Mouse (Mus musculus): Measurements from ENCODE around the gene Btbd6.

Gene Btbd6

DNA sequence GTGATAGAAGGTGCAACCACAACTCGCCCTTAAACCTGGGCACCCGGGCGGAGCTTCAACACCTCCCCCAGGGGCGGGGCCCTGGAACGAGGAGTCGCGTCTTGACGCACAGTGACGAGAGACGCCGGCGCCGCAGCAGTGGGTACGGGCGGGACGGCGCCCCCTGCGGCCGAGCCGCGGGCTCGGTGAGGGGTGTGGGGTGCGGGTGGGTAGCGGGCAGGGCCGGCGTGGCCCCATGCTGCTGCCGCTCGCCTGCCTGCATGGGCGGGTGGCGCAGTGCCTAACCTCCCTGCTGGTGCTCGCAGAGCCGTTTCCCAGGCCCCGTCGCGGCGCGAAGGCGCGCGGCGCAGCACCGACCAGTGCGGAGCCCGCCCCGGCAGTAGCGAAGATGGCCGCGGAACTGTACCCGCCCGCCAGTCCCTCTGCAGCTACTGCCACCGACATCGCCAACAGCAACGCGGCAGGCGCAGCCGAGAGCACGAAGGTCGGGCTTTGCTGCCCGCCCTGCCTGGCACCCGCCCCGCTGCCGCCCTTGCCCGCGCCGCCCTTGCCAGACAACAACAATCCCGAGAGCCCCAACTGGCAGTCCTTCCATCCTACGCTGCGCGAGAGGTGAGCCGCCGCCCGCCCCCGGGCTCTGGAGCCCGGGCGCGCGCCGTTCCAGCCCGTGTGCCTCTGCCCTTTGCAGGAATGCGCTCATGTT lies at the start of gene Btbd6:
Gene Btbd6 (plus strand): TSS at position 112 of the 703 bp plus-strand sequence.
- DNase-seq (ENCODE audit: low read depth), result peak; percentile 79

DNA sequence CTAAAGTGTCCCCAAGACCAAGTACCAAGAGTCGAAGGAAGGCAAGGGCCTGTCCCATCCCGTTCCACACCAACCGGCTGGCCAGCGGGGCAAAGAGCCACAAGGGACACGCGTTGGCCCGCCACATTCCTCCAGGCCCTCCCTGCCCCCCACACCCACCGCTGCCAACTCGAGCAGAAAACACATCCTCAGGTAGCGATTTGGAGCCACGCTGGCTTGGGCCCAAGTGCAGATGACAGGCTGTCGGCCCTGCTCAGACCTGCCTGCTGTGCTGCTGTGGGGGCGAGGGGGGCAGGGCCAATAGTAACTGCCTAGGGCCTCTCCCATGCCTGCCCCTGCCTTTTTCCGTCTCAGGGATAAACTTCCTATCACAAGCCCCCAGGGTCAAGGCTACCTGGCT lies 49.0 kb upstream of the Btbd6 start:
- DNase-seq (ENCODE audit: low read depth), result no peak

GRCm38 (mm10) chr12:112928401-112929241 lies 47.7 kb upstream of the Btbd6 start:
- DNase-seq (ENCODE audit: low read depth), result no peak

DNA sequence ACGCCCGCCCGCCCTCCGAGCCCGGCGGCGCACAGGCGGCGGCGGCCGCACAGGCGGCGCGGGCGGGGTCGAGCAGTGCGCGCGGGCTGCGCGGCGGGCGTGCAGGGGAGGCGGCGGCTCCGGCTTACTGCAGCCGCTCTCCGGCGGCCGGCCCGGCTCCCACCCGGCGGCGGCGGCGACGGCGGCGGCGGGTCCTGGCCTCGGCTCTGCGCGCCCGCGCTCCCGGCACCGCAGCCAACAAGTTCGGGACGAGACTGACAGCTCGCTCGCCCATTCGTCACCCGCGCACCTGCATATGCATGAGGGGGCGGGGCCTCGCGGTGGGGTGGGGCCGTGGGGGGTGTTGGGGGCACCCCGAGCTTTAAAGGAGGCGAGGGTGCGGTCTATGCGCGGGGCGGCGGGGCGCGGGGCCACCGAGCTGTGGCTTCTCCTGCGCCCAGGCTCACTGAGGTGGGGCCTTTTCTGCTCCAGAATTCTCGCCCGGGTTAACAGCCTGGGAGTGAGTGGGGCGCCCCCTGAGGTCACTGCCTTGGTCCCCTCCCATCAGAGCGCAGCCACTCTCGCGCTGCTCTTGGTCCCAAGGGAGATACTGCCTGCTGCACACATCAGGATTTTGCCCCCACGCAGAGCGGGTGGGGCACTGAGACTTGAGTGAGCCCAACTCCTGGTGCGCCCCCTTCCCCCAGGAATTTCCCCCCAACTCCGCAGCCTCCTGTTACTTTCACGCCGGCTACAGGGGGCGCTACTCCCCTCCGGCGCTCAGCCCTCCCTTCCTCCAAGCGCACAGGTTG lies 46.5 kb upstream of the Btbd6 start, which contains the start of gene Jag2:
Gene Jag2 (minus strand): TSS at position 215 of the 791 bp plus-strand sequence.
- no peak for DNase-seq (ENCODE audit: low read depth)

DNA sequence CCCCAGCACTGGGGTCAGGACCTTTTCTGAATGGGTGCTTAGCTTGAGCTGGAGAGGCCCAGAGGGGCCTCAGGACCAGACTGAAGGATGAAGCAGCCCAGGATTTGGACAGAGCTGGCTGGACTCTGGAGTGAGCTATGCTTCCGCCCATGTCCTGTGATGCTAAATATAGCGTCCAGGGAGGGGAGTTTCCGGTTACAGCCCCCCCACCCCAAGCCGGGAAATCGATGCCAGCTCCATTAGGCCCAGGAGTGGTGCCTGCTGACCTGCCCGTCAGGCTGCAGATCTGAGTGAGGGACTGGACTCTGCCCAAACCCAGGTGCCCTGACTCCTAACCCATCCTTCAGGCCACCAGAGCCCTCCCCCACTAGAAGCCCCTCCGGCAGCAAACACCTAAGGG lies 43.6 kb upstream of the Btbd6 start:
- no peak for DNase-seq (ENCODE audit: low read depth)

DNA sequence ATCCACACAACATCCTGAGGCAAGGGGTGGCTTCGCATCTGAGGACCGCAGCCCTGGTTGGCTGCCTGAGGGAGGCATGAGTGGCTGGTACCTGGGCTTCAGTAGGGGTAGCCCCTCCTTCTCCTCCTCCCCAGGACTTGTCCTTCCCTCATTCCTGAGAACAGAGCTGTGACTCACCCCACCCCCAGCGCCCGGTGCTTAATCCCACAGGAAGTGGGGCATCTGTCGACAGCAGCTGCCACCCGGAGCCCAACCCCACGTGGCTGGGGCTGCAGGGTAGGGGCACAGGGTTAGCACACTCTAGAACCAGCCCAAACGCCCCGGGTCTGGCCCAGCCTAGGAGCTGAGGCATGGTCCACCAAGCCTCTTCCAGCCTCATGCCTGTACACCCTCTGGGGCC lies 38.4 kb upstream of the Btbd6 start:
- no peak for DNase-seq (ENCODE audit: low read depth)

DNA sequence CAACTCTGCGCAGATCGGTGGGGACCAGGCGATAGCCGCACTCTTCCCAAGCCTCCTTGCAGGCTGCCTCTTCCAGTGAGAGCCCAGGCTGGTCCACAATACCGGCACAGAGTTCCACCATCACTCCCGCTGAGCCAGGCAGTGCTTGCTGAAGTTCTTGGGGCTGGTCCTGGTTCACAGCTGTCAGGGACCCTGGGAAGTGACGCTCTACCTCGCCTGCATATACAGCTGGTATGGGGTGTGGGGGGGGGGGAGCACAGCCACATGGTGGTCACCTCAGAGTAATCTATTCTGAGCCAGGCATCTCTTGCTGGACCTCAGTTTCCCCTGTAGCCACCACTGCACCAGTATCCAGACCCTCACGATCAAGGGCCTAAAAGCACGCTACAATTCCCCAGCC lies 37.9 kb upstream of the Btbd6 start:
- no peak for DNase-seq (ENCODE audit: low read depth)

GRCm38 (mm10) chr12:112938873-112939565 lies 37.3 kb upstream of the Btbd6 start:
- DNase-seq (ENCODE audit: low read depth), result no peak

DNA sequence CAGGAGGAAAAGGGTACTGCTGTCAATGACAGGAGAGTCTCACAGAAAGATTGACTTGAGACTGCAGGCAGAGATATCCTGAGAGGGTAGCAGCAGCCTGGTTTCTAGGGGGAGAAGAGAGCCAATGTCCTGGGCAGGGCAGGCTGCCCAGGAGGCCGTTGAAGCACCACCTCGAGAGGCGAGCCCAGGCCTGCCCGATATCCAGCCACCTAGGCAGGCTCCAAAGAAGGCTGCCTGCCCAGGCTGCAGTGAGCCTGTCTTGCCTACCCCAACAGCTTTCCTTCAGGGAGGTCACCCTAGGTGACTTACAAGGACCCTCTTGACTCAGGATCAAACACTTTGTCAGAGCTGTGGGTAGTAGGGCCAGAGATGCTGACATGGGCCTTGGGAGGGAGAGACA lies 36.0 kb upstream of the Btbd6 start:
- DNase-seq (ENCODE audit: low read depth), result no peak

GRCm38 (mm10) chr12:112940710-112941109 lies 35.6 kb upstream of the Btbd6 start:
- DNase-seq (ENCODE audit: low read depth), result no peak

- no peak for DNase-seq (ENCODE audit: low read depth)
Measured at GRCm38 (mm10) chr12:112941156-112941775, 35.0 kb upstream of the Btbd6 start.

GRCm38 (mm10) chr12:112941776-112942713 lies 34.2 kb upstream of the Btbd6 start, which contains the start of gene Nudt14:
Nudt14 (minus strand) TSS chr12:112942124.
- peak; percentile 49 for DNase-seq (ENCODE audit: low read depth)

DNA sequence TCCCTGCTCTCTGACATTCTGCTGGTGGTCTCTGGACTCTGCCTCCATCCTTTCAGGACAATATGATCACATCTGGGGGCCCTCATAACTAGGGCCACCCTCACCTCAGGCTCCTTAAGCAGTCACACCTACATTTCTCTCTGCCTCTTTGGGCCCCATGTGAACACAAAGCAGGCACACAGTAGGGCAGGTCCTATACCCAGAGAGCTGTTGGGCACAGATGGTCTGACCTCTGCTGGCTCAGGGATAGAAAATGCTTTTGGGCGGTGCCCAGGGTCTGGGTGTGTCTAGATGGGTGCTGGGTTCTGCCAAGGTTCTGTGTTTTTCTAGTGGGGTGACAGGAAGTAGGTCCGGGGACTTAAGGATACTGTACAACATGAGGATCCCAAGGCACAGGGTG lies 32.6 kb upstream of the Btbd6 start:
- no peak for DNase-seq (ENCODE audit: low read depth)

GRCm38 (mm10) chr12:112947307-112947706 lies 29.0 kb upstream of the Btbd6 start:
- no peak for DNase-seq (ENCODE audit: low read depth)

DNA sequence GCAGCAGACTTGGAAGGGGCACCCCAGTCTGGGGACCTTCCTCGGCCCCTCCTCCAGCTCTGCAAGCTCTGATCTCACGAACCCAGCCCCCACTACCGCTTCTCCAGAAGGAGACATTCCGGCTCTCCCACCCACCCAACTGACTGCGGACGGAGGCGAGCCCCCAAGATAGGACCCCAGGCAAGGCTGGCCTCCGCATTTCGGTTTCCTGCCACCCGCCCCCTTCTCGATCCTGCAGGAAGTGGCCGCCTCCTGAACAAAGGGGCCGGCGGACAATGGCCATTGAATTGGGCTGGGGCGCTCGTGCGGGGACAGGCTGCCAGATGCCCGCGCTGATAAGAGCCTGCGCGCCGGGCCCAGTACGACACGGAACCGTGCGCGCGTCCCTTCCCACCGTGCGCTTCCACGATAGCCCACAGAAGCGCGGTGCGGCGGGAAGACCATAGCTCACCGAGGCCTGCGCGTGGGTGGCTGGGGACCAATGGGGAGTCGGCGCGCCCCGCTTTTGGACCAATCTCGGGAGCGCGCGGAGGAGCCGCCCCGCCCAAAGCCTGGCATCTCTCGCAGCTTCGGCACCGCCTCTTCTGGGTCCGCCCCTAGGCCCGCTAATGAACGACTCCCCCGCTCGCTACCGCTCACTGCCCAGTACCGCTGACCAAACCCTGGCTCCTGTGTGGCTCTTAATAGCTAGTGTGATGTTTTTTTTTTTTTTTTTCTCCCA lies 26.1 kb upstream of the Btbd6 start:
- peak; percentile 60 for DNase-seq (ENCODE audit: low read depth)

- DNase-seq (ENCODE audit: low read depth), result no peak
Measured at GRCm38 (mm10) chr12:112950761-112951129, 25.5 kb upstream of the Btbd6 start.

DNA sequence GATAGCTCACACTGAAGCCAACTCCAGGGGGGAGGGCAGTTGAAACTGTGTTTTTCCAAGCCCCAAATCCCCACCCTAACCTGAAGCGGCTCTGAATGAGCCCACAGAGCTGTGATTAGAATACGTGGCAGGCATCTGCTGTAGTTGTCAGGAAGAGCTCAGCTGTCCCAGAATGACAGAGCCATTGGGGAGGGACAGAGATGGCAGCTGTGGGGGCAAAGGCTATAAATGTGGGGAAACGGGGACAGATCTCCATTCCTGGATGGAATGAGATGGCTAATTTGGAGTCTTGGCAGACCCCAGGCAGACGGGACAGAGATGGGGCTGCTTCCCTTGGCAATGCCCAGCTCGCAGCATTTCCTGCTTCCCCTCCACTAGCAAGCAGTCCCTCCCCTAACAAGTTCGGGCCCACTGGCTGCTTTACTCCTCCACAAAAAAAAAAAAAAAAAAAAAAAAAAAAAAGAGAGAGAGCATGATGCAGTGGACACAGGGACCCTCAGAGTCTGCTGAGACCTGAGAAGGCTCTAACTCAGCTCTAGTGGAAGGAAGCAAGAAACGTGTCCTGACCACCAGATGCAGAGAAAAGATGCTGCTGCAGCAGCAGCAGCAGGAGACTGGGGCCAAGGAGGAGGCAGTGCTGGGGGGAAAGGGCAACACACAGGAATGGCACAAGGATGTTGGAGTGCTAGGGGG lies 25.0 kb upstream of the Btbd6 start:
- no peak for DNase-seq (ENCODE audit: low read depth)

- DNase-seq (ENCODE audit: low read depth), result no peak
Measured at GRCm38 (mm10) chr12:112952433-112952832, 23.8 kb upstream of the Btbd6 start.

All from c-Kit-positive CD71-negative TER-119-negative erythroid progenitor cells, embryonic 14.5 days (primary cell).